Mouse (Mus musculus): ENCODE data around the gene Shisa6.
"Not testable (repeated sequence)": the region's sequence is repeated elsewhere in the genome, so short reads cannot be mapped to it uniquely, and the experiment has no call there.

The Shisa6 gene

DNA sequence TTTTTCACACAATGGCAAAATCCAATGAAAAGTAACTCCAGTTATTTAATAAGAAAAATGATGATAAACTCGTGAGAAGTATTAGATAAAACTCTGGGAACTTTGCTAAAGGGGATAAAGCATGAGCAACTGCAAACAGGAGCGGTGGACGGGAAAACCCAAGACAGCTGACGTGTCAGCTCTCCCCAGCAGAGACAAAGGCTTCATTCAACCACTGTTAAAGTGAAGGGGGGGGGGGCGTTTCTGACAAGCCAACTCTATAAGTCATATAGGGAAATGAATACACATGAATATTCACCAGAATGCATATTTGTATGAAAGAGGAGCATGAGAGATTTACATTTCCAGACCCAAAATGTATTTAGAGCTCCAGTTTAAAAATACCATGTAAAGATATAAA is 83.1 kb downstream of the Shisa6 start:
- DNase-seq: no peak

DNA sequence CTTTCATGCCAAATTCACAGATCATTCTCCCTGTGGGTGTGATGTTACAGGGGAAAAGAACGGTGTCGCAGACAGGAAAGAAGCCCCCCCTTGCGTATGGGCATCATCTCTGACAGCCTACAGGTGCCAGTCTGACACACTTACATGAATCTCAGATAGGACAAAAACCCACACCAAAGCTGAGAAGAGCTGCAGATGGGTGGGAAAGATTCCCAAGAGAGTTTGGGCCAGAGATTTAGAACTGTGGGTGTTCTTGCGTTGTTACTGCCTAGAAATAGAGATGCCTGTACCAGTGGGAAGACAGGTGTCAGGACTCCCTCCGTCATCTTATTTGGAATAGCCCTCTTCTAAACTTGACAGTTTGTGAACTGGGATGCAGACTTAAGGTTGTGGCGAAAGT is 99.6 kb downstream of the Shisa6 start:
- DNase-seq: no peak

GRCm38 (mm10) chr11:66418216-66418615 is 107.5 kb downstream of the Shisa6 start:
- no peak for DNase-seq

DNA sequence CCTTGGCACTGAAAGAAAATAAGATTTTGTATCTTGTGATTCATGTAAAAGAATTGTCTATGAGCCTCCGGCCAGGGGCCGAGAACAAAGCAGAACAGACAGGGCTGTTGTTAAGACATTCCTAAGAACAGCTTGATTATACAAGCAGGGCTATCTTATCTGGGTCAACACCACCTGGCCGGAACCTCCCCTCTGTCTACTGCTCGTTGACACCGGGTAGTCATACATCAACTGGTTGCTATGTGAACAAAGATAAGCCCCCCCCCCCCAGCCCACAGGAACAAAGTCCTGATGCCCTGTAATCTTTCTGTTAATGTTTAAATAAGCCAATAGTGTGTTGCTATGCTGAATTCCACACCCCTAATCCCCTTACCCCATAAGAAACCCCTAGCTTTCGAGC is 117.0 kb downstream of the Shisa6 start:
- not testable (repeated sequence) for DNase-seq

GRCm38 (mm10) chr11:66400036-66400435 is 125.7 kb downstream of the Shisa6 start:
- no peak for DNase-seq

DNA sequence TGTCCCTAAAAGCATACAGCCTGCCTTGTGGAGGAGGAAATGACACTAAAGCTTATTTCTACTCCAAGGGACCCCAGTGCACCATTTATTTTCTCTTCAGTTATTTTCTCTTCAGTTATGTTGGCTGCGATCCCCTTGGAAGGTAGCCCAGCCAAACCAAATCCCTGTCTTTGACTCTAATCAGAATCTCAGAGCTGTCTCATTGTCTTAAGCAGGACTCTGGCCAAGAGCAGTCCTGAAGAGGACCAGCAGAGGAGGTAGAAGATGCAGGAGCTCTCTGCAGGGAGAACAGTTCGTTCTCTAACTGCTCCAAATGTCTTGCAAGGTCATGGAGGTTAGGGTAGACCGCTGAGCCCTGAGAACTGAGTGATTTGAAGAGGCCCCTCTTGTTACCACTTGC is 138.2 kb downstream of the Shisa6 start:
- peak; percentile 5 to 27 for DNase-seq

- no peak for DNase-seq
These were observed 154.0 kb downstream of the Shisa6 start for GRCm38 (mm10) chr11:66371796-66372195.

DNA sequence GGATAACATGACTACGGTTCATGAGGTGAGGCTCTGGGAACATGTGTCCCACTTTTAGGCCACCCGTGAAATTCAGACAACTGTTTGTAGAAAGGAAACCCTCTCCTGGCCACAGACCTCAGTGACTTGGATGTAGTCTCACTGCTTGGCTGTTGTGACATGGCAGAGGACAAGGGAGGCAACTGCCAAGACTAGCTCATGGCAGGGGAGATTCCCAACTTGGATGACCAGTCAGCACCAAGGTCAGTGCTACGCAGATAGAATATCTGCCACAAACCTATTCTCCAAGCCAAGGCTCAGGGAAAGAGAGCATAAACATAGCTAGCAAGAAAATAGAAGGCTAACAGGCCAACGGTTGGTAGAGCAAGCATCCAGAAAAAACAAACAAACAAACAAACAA is 156.0 kb downstream of the Shisa6 start:
- no peak for DNase-seq

- DNase-seq: no peak
These were observed 158.7 kb downstream of the Shisa6 start for GRCm38 (mm10) chr11:66366809-66367685.

DNA sequence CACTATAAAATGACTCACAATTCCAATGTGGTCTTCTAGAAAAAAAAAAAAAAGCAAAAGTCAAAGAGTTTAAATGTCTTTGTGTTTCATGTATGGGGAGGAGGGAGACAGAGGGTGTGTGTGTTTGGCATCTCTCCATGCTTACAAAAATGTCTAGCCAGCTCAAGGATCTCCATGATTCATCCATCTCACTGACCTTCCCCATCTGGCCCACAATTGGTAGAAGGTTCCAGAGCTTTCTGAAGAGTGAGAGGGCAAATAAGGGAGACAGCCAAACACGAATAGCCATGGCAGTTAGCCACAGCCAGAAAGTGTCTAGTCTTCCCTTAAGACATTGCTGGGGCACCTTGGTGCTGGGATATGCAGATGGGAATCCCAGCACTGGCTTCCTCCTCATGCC is 166.0 kb downstream of the Shisa6 start:
- no peak for DNase-seq

- DNase-seq: no peak
These were observed 180.9 kb downstream of the Shisa6 start for GRCm38 (mm10) chr11:66344822-66345221.

DNA sequence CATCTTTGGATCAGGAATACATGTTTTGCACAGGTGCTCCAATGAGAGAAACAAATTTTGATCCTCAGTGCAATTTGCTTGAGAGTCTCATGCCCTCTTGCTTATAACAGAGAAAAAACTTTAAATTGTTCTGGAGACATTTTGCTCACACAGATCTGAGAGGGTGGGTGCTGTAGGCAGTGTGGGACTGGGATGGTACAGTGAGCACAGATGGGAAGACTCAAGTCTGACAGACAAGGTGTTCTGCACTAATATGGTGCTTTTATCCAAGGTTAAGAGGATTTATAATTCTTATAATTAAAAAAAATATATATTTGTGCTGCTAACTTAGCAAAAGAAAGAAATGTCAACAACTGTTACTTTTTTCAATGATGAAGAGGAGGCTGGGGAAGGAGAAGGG is 189.5 kb downstream of the Shisa6 start:
- no peak for DNase-seq

GRCm38 (mm10) chr11:66312764-66313163 is 213.0 kb downstream of the Shisa6 start:
- peak; percentile 6 to 59 for DNase-seq

DNA sequence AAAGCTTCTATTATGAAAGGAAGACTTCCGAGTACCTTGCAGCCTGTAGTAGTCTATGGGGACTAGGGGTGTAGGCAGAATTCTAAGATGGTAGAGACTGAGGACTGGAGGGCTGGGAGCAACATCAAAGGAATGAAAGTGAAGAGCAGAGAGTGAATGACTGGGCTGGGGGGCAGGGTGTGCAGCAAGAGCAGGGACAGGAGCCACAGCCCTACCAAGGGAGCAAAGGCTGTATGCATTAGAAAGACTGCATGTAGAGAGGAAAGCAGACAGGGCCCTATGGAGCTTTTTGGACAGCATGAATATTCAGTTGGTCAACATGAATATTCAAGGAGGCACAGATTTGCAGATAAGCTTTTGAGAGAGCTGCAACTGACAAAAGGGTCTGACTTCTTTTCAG is 221.4 kb downstream of the Shisa6 start:
- no peak for DNase-seq

DNA sequence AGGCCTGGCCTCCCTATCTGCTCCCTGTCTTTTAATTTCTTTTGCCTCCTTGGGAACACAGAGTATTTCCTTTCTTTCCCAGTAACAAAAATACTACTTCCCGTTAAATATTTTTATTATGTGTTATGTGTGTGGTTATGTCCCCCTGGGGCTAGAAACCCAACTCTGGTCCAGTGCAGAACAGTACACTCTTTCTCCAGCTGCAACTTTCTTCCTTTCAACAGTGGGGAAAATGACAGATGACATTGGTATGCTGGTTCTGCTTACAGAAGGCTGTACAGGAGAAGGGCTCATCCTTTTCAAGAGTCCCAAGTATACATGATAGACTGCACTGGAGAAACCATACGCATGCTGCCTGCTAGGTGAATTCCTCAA is 251.1 kb downstream of the Shisa6 start:
- no peak for DNase-seq

DNA sequence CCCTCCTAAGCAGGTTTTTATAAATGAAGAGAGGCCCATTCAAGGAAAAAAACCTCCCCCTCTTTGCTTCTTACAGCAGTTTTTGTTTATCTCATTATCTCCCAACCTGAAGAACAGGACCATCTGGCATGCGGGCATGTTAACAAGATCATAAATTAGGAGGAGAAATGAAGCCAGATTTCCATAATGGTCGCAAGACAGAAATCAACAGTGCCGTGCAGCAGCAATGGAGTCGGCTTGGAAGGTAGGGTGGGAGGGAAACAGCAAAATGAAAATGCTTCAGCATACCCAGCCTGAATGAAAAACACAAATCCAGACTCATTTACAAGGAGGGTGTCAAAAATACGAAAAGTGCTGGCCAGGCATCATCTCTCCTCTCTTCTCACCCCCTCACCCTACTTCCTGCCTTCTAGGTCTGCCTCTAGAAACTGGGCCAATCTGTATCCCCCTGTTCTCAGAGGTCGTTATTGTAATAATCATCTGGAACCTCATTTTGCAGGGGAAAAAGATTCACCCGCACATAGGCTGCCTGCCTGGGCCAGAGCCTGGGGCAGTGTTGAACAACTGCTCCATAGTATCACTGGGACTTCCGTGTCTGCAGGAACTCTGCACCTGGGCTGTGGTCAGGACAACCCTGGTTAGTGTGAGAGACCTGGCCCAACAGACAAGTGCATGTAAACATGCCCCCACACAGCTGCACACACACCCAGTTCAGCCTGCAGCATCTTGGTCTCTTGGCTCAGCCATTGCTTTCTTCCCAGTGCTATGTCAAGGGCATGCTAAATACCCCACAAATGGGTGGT is 251.7 kb downstream of the Shisa6 start:
- DNase-seq: no peak

- DNase-seq: no peak
These were observed 258.7 kb downstream of the Shisa6 start for GRCm38 (mm10) chr11:66267029-66267428.

- peak; percentile 6 to 59 for DNase-seq
These were observed 260.3 kb downstream of the Shisa6 start for GRCm38 (mm10) chr11:66265336-66265990.

GRCm38 (mm10) chr11:66260205-66260604 is 265.6 kb downstream of the Shisa6 start:
- DNase-seq: no peak

GRCm38 (mm10) chr11:66258851-66259250 is 266.9 kb downstream of the Shisa6 start:
- DNase-seq: peak; percentile 33 to 63

DNA sequence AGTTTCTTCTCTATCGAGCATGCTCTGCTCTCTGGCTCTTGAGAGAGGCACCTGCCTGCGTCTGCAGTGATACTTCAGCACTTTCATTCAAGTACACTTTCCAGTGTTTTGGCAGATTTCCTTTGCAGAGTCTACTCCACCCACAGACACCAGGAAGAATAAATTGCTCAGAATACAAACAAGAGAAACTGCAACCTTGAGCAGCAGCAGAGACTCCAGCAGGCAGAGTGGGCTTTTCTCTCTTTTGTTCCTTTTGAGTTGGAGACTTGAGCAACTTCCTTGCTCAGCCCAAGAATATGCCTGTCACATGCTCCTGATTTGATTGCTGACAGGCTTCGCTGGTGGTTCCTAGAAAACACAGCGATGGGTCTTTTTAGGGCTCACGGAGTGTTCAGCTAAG is 278.6 kb downstream of the Shisa6 start:
- DNase-seq: no peak

DNA sequence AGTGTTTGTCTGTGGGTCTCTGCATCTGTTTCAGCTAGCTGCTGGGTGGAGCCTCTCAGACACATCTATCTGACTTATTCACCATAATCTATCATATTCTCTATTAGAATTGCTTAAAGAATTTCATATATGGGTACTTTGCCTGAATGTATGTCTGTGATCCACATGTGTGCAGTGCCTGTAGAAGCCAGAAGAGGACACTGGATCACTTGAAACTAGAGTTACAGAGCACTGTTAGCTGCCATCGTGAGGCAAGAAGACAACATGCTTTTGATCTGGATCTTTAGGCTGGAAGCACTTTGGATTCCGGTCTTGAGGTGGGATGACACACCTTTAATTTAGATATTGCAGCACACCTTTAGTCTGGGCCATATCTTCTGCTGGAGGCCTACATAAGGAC is 289.2 kb downstream of the Shisa6 start:
- no peak for DNase-seq

- DNase-seq: no peak
These were observed 292.9 kb downstream of the Shisa6 start for GRCm38 (mm10) chr11:66232891-66233290.

- DNase-seq: no peak
These were observed 303.6 kb downstream of the Shisa6 start for GRCm38 (mm10) chr11:66222133-66222532.

Data from lung, postnatal 4 days (tissue).